Mouse (Mus musculus) cerebellum, postnatal 4 days (tissue): Measurements from ENCODE around the gene Gm6657.

Experiments
- DNase-seq, 2 experiments: peaks; one replicate each; pipeline ENCODE4 v3.0.0; 2022; ENCODE audit warnings: low spot score in 2 of 2, mixed read lengths in 1 of 2

The Gm6657 gene

GRCm38 (mm10) chr12:78193942-78194341, at the start of gene Gm6657:
TSS of gene Gm6657 (plus strand) at chr12:78194242.
- no peak for DNase-seq

- DNase-seq, result no peak
Measured at GRCm38 (mm10) chr12:78153308-78154002, 40.6 kb upstream of the Gm6657 start.

GRCm38 (mm10) chr12:78170178-78170577, 23.9 kb upstream of the Gm6657 start:
- no peak for DNase-seq

GRCm38 (mm10) chr12:78173945-78174344, 20.1 kb upstream of the Gm6657 start:
- DNase-seq, result no peak

GRCm38 (mm10) chr12:78174671-78175070, 19.4 kb upstream of the Gm6657 start:
- no peak for DNase-seq

GRCm38 (mm10) chr12:78181452-78181851, 12.6 kb upstream of the Gm6657 start:
- no peak for DNase-seq

GRCm38 (mm10) chr12:78195368-78195767, 1.3 kb downstream of the Gm6657 start:
- DNase-seq, result no peak

- DNase-seq, result no peak
Measured at GRCm38 (mm10) chr12:78203646-78204045, 9.6 kb downstream of the Gm6657 start.

- peak in 1 of 2 experiments; percentile 19 for DNase-seq
Measured at GRCm38 (mm10) chr12:78205915-78206570, 12.0 kb downstream of the Gm6657 start.

GRCm38 (mm10) chr12:78206571-78206960, 12.5 kb downstream of the Gm6657 start:
- no peak for DNase-seq

GRCm38 (mm10) chr12:78209856-78210255, 15.8 kb downstream of the Gm6657 start:
- DNase-seq, result no peak

GRCm38 (mm10) chr12:78215490-78215889, 21.4 kb downstream of the Gm6657 start:
- no peak for DNase-seq

GRCm38 (mm10) chr12:78219191-78219825, 25.3 kb downstream of the Gm6657 start:
- DNase-seq, result no peak

GRCm38 (mm10) chr12:78225707-78226518, 31.9 kb downstream of the Gm6657 start, which contains the start of gene Gphn:
TSS of gene Gphn (plus strand) at chr12:78226379.
- DNase-seq, result peak; percentile 76 to 90

- DNase-seq, result peak in 1 of 2 experiments; percentile 65
Measured at GRCm38 (mm10) chr12:78226519-78226875, 32.5 kb downstream of the Gm6657 start.

GRCm38 (mm10) chr12:78227021-78227932, 33.2 kb downstream of the Gm6657 start:
- peak; percentile 32 to 43 for DNase-seq

- DNase-seq, result no peak
Measured at GRCm38 (mm10) chr12:78228139-78228538, 34.1 kb downstream of the Gm6657 start.

- DNase-seq, result no peak
Measured at GRCm38 (mm10) chr12:78232560-78232959, 38.5 kb downstream of the Gm6657 start.

- no peak for DNase-seq
Measured at GRCm38 (mm10) chr12:78248366-78248765, 54.3 kb downstream of the Gm6657 start.

GRCm38 (mm10) chr12:78249151-78249550, 55.1 kb downstream of the Gm6657 start:
- no peak for DNase-seq
